Mouse (Mus musculus) right cerebral cortex, adult 2 months (tissue): ENCODE measurements around the gene Gm12830.

ENCODE experiments used
- DNase-seq, 2 experiments: peaks; one replicate each; pipeline ENCODE4 v3.0.0; 2021 to 2022; ENCODE audit warnings: low spot score in 2 of 2

Gene Gm12830

DNA sequence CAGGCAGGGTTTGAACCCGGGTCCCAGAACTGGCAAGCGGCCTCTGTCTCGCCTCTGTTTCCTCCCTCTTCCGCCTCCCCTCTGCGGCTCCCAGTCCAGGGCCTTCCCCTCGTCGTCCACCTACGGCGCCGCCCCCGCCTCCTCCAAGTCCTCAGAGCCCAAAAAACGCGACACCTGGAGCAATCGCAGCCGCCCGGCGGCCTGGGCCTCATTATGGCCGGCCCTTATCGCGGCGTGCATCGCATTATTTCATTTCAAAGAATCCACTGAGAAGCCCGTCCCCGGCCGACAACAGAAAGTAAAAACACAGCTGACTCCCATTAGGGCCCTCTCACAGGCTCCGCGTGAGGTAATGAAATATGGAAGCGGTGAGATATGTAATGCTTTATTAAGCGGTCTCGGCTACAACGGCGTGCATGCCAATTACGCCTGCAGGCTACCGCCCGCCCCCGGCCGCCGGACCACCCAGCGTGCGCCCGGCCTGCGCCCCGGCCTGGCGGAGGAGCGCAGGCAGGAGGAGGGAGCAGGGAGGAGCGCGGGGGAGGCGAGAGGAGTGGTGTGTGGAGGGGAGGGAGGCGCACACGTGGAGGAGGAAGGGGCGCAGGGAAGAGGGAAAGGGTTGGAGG lies at the start of gene Gm12830:
TSS of gene Gm12830 (plus strand) at position 156 of the 626 bp plus-strand sequence.
- peak; percentile 32 to 39 for DNase-seq

DNA sequence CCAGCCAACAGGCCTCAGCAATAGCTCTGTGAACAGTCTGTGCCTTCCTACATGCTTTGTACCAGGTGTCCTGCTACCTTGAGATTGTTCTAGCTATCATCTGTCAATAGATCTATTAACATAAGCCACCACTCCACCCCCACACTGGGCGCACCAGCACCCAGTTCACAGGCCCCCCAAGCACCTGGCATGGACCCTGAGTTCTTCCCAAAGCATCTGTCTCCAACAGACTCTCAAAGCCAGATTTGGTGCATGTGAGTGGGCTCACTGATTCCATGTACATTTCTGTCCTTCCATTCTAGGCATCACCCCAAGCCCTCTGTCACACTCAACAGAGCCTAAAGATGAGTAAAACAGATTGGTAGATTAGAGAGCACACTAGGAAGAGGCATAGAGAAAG lies 48.2 kb upstream of the Gm12830 start:
- DNase-seq: no peak

DNA sequence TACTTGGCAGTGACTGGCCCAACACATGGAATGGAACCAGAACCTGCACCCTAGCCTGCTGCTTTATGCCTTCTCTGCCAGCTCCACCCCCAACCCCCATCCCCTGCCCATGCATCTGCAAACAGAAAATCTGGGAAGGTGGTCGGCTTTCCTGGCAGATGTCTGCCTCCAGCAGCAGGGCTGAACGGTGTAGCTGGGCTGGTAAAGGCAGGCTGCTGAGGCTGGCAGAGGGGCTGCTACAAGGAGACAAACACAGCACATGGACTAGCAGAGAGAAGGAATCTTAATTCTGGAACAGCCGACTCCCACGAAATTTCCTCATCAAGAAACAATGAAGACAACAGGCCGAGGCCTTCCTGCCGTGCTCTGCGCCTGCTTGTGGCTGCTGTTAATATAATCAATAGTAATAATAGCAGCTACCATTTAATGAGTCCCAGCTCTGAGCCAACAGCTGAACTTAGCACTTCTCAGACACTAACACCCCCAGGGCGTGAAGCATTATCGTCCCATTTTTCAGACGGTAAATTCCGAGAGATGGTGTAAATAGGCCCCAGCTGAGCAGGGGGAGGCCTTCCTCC lies 43.8 kb upstream of the Gm12830 start:
- peak in 1 of 2 experiments; percentile 5 for DNase-seq

DNA sequence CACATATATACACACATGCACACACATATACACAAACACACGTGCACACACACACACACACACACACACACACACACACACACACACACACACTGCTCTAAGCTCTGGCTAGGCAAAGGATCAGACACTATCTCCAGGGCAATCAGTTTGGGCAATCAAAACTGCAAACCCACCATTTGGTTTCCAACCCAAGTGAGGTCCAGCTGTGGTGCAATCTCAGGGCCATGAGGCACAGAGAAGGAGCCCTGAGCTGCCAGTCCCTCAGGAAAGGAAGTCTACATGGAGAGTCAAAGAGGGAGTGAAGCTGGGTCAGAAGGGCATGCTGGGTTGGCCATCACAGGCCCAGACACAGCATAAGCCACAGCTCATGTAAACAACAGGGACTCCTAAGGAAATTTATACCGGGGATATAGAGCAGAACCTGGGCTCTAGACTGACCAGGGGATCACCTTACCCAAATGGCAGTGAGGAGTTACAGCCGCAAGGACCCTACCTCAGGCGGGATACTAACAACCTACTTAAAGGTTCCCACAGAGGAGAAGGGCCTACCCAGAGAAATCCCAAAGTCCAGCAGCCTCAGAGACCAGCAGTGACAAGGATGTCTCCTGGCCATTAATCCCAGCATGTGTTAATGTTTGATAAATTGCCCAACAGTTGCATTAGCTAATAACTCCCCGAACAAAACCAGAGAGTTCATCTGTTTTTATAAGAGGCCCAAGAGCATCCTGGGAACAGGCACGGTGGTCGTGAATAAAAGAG lies 42.6 kb upstream of the Gm12830 start:
- DNase-seq: no peak

DNA sequence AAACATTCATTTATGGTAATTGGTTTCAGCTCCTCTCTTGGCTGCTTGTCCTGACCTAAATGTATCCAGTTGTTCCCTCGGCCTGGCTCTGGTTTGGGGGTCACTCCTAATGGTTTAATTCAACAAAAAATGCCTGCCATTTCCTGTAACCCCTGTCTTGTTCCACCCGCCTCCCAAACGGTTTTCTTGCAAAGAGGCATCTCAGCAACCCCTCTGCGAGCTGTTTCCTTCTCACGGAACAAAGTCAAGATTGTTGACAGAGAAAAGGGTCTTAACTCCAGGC lies 42.1 kb upstream of the Gm12830 start:
- no peak for DNase-seq

DNA sequence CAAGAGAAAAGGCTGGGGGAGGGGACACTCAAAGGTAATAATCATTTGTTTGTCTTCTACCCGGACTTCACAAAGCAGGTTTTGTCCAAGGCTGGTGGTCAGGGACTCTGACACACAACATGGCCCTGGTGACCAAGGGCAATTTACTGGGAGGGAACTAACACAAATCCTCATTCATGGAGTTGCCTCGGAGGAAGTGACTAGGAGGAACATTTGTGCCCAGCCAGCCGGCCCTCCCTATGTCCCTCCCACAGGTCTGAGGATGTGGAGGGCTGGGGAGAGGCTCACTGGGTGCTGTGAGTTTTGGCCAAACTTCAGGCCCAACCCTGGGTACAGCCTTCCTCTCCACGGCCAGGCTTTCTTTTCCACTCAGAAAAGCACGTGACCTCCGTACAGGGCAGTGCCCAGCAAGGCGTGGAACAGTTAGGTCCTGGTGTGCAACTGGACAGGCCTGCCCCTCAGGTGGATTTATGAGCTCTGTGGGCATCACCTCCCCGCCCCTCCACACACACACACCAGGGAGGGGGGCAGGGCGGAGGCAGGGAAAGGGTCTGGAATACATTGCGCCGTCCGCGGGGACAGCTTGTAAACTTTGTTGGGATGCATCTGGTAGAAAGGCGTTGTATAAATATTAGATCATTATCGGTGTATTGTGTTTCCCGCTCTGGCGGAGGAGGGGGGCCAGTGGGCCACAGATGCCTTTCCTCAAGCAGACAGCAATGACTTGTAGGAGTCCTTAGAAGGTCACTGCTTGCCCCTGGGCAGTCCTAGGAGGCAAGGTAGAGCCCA lies 41.6 kb upstream of the Gm12830 start:
- DNase-seq: no peak

DNA sequence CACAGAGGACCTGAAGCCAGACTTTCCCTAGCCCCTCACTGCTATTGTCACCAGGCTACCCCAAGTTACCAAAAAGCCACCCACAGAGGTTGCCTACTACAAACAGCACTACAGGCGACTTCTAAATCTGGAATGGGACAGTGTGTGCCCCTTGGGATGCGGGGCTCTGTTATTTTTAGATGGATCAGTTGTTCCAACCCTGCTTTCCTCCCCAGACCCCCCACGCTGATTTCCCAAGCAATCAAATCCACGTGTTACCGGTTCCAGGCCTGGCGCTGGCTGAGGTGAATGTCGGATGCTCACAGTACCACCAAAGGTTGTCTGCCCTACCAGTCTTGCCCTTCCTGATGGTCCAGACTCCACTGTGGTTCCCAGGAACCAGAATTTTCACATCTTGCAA lies 38.7 kb upstream of the Gm12830 start:
- no peak for DNase-seq

- no peak for DNase-seq
These were observed 36.8 kb upstream of the Gm12830 start for GRCm38 (mm10) chr4:114784735-114785134.

DNA sequence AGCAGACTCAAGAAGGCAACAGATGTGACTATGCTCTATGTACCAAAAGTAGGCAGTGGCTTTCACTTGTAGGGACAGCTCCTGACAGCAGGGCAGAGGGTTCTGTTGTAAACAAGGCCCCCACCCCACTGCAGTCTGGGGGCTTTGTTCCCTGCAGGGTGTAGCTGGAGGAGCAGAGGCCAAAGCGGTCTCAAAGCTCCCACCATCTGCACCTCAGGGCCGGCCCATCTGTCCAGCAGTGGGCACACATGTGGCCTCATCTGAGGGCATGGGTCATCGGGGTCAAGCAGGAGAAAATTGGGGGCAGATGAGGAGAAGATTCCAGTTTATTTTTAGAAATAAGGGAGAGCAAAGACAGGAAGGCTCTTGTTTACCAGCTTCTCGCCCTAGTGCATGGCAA lies 32.7 kb upstream of the Gm12830 start:
- no peak for DNase-seq

DNA sequence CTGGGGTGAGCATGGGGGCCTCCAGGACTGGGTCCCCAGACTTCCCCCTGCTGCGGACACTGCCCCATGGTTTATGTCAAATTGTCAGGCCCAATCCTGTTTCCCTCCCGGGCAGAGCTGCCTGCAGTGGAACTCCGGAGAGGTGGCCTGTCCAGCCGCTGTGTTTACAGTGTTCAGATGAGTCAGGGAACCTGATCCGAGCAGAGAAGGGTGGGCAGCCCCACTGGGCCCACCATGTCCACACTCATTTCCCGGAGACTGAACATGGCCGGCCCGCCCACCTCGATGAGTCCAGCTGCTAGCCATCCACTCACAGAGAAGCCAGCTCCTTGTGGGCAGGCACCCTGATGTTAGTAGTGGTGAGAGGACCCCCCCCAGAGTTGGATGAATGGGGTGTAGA lies 29.9 kb upstream of the Gm12830 start:
- no peak for DNase-seq

DNA sequence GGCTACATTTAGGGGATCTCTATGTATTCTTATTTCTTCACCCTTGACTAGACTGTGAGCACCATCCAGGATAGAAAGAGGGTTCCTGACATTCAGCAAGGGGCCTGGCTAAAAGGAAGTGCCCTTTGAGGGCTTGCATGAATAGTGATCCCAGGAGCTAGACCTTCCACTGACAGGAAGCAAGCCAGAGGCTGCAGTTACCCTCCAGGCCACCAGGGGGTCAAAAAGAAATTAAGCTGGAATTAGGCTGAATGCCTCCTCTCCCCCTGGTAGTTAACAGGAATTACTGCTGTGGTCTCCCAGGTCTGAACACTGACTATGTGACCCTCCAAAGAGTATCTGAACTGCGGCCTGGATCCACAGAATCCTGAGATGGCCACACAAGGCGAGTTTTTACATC lies 27.7 kb upstream of the Gm12830 start:
- DNase-seq: no peak

GRCm38 (mm10) chr4:114797254-114797914 lies 24.1 kb upstream of the Gm12830 start:
- DNase-seq: no peak

- no peak for DNase-seq
These were observed 23.4 kb upstream of the Gm12830 start for GRCm38 (mm10) chr4:114798041-114798624.

- no peak for DNase-seq
These were observed 17.4 kb upstream of the Gm12830 start for GRCm38 (mm10) chr4:114804096-114804495.

GRCm38 (mm10) chr4:114818963-114819702 lies 2.4 kb upstream of the Gm12830 start:
- DNase-seq: no peak

GRCm38 (mm10) chr4:114834770-114835581 lies 13.5 kb downstream of the Gm12830 start:
- DNase-seq: no peak

- DNase-seq: no peak
These were observed 19.9 kb downstream of the Gm12830 start for GRCm38 (mm10) chr4:114841336-114841920.

GRCm38 (mm10) chr4:114842376-114842960 lies 20.9 kb downstream of the Gm12830 start:
- no peak for DNase-seq

GRCm38 (mm10) chr4:114843097-114843721 lies 21.7 kb downstream of the Gm12830 start:
- no peak for DNase-seq
